Mouse (Mus musculus): ENCODE measurements around the gene Sfxn3. TPM values are rescaled to one million over a fixed set of nuclear protein-coding genes. Genes with fewer than 3 reads are reported as not detected.
A peak's percentile ranks its signal among the peaks of the same experiment; 100 is the strongest.

Gene Sfxn3
- polyA plus RNA-seq, 1 experiment = 93.1 TPM

GRCm38 (mm10) chr19:45012219-45012618 lies 35.1 kb upstream of the Sfxn3 start:
- TF ChIP-seq CTCF (IDR thresholded peaks at IDR 0.05; ENCODE audit: borderline replicate concordance, extremely low read depth, insufficient read depth, insufficient read length) (no peak), POLR2A (IDR thresholded peaks at IDR 0.05; ENCODE audit: borderline replicate concordance, extremely low read depth, insufficient read depth, insufficient read length, poor library complexity, severe bottlenecking) (no peak)
- no peak for DNase-seq (ENCODE audit: low read depth)

- DNase-seq (ENCODE audit: low read depth) = peak; percentile 77
- TF ChIP-seq POLR2A (IDR thresholded peaks at IDR 0.05; ENCODE audit: borderline replicate concordance, extremely low read depth, insufficient read depth, insufficient read length, poor library complexity, severe bottlenecking) = no peak
- peak; percentile 31; the same call in 1 of the 2 replicates for TF ChIP-seq CTCF (IDR thresholded peaks at IDR 0.05; ENCODE audit: borderline replicate concordance, extremely low read depth, insufficient read depth, insufficient read length)
These were observed 34.7 kb upstream of the Sfxn3 start for GRCm38 (mm10) chr19:45012636-45013035.

DNA sequence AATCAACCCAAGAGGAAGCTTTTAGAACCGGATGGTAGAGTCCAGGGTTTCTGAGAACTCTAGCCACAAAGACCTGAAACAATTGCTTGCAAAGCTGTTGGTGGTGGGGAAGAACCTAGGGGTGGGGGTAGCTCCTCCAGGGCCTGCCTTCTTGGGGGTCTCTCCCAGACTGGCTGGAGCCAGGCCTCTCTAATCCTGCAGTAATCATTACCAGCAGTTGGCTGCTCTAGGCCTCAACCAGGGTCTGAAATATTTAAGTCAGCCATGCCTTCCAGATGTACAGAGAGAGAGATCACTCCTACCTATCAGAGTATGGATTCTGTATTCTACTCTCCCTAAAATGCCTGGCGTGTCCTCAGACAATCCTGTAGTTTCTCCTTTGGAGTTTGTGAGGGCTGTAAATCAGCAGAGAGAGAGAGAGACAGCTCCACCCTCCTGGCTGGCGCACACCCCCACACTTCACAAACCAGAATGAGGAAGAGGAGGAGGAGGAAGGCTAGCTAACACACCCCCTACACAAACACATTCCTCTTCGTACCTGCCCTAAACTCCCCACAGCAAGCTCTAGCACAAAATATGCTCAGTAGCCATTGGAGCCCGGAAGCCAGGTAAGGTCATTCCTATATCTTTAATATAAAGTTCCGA lies 33.6 kb upstream of the Sfxn3 start:
- DNase-seq (ENCODE audit: low read depth) = no peak
- TF ChIP-seq CTCF (IDR thresholded peaks at IDR 0.05; ENCODE audit: borderline replicate concordance, extremely low read depth, insufficient read depth, insufficient read length) (no peak), POLR2A (IDR thresholded peaks at IDR 0.05; ENCODE audit: borderline replicate concordance, extremely low read depth, insufficient read depth, insufficient read length, poor library complexity, severe bottlenecking) (no peak)

DNA sequence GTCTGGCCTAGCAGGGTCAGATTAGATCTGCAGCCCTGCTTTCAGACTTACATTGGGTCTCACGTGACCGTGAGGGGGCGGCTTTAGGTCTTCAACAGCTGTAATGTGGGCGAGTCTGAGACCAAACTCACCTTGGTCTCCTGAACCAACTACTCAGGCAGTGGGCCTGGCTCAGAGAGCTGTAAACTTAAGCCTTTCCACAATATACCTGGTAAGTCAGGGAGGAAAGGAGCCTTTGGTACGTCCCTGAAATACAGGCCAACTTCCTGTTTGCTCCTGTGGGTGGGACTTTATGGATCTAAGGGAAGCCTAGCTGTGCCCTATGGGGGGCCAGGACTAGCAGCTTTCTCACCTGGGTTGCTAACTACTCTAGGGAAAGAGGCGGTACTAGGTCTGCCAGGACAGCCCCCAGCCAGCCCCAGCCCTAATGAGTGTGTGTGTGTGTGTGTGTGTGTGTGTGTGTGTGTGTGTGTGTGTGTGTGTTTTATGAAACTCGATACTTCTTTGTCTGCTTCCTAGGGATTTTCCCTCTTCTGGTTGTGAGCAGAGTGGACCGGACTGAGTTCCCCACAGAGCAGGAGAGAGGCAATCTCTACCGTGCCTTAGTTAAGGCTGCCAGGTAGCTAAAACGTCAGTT lies 32.9 kb upstream of the Sfxn3 start, which contains the start of gene Lzts2:
TSS of gene Lzts2 (plus strand) at position 80 of the 637 bp plus-strand sequence.
- no peak for TF ChIP-seq CTCF (IDR thresholded peaks at IDR 0.05; ENCODE audit: borderline replicate concordance, extremely low read depth, insufficient read depth, insufficient read length)
- no peak for TF ChIP-seq POLR2A (IDR thresholded peaks at IDR 0.05; ENCODE audit: borderline replicate concordance, extremely low read depth, insufficient read depth, insufficient read length, poor library complexity, severe bottlenecking)
- peak; percentile 13 for DNase-seq (ENCODE audit: low read depth)

DNA sequence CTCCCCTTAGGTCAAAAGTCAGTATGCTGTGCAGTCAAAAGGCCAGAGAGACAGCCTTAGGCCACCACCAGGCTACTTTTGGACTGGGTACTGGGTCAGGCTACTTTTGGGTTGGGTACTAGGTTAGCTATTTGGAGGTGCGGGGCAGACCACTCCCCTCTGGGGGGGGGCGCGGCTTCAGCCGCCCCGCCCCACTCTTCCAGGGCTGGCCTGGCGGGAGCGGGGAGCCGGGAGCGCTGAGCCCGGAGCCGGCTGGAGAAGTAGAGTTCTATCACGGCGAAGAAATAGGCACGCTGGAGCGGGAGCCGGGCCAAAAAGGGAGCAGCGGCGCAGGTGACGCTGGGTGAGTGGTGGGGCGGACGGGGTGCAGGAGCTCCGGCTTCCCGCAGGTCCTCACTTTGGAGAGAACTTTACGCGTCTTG lies 32.3 kb upstream of the Sfxn3 start:
- no peak for DNase-seq (ENCODE audit: low read depth)

DNA sequence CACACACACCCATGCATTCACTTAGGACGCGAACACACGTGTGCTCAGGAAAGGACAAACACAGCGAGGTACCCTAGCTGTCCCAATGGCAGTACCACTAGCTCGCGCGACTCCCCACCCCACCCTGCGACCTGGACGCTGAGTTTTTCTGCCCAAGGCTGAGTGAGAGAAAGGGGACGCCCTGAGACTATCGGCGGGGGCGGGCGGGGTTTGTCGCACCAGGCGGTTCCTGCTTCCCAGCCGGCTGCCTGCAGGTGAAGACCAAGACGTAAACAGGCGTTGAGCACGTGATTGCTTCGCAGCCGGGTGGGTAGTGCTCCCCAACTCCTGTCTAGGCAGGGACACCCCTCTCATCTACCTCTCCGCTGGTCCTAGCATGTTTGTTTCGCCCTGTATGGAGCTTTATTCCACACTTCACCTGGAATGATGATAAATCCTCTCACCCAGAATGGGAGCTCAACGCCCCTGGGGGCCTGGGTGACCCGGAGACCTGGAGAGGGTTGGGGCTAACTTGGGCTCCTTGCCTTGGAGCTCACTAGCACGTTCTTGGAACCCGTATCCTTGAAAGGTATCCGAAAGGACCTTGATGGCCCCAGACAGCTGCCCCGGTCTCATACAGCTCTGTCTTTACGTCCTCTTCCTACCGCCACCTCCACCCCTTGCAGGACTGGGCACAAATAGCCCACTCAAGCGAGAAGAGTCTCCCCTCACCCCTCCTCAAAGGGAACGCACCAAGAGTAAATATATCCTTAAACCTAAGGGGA lies 31.6 kb upstream of the Sfxn3 start:
- peak; percentile 49 for DNase-seq (ENCODE audit: low read depth)
- TF ChIP-seq POLR2A (IDR thresholded peaks at IDR 0.05; ENCODE audit: borderline replicate concordance, extremely low read depth, insufficient read depth, insufficient read length, poor library complexity, severe bottlenecking) (no peak), CTCF (IDR thresholded peaks at IDR 0.05; ENCODE audit: borderline replicate concordance, extremely low read depth, insufficient read depth, insufficient read length) (no peak)

More for the DNA sequence above, 32.3 kb upstream of the Sfxn3 start:
- no peak for TF ChIP-seq CTCF (IDR thresholded peaks at IDR 0.05; ENCODE audit: borderline replicate concordance, extremely low read depth, insufficient read depth, insufficient read length)
- TF ChIP-seq POLR2A (IDR thresholded peaks at IDR 0.05; ENCODE audit: borderline replicate concordance, extremely low read depth, insufficient read depth, insufficient read length, poor library complexity, severe bottlenecking) = no peak

GRCm38 (mm10) chr19:45016341-45017215 lies 30.7 kb upstream of the Sfxn3 start:
- no peak for TF ChIP-seq POLR2A (IDR thresholded peaks at IDR 0.05; ENCODE audit: borderline replicate concordance, extremely low read depth, insufficient read depth, insufficient read length, poor library complexity, severe bottlenecking)
- no peak for TF ChIP-seq CTCF (IDR thresholded peaks at IDR 0.05; ENCODE audit: borderline replicate concordance, extremely low read depth, insufficient read depth, insufficient read length)
- peak; percentile 94 for DNase-seq (ENCODE audit: low read depth)

DNA sequence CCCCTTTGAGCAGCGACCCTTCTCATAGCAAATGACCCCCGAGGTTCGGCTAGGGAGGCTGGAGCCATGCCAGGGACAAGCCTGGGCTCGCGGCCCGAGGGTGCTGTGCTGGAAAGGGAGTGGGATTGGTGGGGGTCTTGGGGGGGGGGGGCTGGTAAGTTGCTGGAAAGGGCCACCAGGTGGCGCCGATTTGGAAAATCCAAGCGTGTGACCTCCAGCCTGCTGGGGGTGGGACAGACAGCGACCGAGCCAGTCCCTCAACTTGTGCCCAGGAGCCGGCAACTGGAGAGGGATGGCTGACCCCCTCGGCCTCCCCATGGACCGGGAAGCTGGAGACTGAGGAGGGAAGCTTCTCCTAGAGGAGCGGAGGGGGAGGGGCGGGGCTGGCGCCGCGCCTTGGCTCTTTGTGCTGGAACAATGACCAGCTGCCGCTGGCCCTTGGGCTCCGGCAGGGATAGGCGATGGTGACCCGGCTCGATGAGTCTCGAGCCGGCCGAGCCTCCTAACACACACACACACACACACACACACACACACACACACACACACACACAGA lies 30.0 kb upstream of the Sfxn3 start:
- TF ChIP-seq CTCF (IDR thresholded peaks at IDR 0.05; ENCODE audit: borderline replicate concordance, extremely low read depth, insufficient read depth, insufficient read length) (peak; percentile 56), POLR2A (IDR thresholded peaks at IDR 0.05; ENCODE audit: borderline replicate concordance, extremely low read depth, insufficient read depth, insufficient read length, poor library complexity, severe bottlenecking) (peak; percentile 21; the same call in 1 of the 2 replicates)
- peak; percentile 93 for DNase-seq (ENCODE audit: low read depth)

DNA sequence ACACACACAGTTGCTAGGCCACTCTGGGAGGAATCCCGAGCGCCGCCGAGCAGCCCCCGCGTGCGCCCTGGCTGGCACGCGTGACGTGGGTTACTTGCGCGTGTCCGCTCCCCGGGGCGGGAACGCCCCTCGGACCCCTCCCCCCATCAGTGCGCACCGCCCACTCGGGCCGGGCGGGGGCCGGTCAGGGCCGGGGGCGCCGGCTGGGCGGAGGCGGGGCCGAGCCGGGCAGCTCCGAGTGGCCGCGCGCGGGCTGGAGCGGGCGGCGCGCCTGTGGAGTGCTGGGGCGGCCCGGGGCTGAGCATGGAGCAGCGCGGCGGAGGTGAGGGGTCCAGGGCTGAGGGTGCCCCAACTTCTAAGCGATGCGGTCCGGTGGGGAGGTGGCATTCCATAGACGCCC lies 29.4 kb upstream of the Sfxn3 start:
- DNase-seq (ENCODE audit: low read depth) = peak; percentile 88
- TF ChIP-seq POLR2A (IDR thresholded peaks at IDR 0.05; ENCODE audit: borderline replicate concordance, extremely low read depth, insufficient read depth, insufficient read length, poor library complexity, severe bottlenecking) (peak; percentile 66), CTCF (IDR thresholded peaks at IDR 0.05; ENCODE audit: borderline replicate concordance, extremely low read depth, insufficient read depth, insufficient read length) (no peak)

- DNase-seq (ENCODE audit: low read depth) = peak; percentile 43
- TF ChIP-seq POLR2A (IDR thresholded peaks at IDR 0.05; ENCODE audit: borderline replicate concordance, extremely low read depth, insufficient read depth, insufficient read length, poor library complexity, severe bottlenecking) = no peak
- TF ChIP-seq CTCF (IDR thresholded peaks at IDR 0.05; ENCODE audit: borderline replicate concordance, extremely low read depth, insufficient read depth, insufficient read length) = no peak
These were observed 28.9 kb upstream of the Sfxn3 start for GRCm38 (mm10) chr19:45018351-45018831.

All from brain, embryonic 14.5 days (tissue).